Mouse (Mus musculus): Measurements from ENCODE around the gene Eif4g1. TPM values are rescaled to one million over a fixed set of nuclear protein-coding genes. Genes with fewer than 3 reads are reported as not detected.

Gene Eif4g1
- total RNA-seq, 2 experiments from 2014 or later: 283 to 297 TPM

DNA sequence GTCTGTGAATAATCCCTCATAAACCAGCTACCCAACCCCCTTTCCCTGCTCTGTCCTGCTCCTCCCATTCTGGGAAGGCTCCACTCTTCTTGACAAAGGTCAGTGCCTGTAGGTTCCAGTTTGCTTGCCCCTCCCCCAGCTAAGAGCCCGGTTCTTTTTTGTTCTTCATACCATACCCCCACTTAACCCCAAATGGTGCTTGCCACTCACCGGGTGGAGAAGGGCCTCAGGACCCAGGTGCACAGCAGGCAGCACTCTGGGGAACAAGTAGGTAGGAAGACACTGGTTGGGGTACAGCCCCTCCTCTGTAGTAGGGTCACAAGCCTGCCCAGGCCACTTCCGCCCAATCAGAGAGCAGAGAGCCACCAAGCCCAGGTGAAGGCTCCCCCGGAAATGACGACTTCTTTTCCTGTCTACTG is 62.2 kb downstream of the Eif4g1 start:
- no peak for TF ChIP-seq CTCF (conservative IDR thresholded peaks at IDR 0.05)
- H3K4me3 ChIP-seq: no peak overlapping the region
- H3K27ac ChIP-seq: no peak overlapping the region
- DNase-seq (ENCODE audit: low spot score in 2 of 2): no peak

DNA sequence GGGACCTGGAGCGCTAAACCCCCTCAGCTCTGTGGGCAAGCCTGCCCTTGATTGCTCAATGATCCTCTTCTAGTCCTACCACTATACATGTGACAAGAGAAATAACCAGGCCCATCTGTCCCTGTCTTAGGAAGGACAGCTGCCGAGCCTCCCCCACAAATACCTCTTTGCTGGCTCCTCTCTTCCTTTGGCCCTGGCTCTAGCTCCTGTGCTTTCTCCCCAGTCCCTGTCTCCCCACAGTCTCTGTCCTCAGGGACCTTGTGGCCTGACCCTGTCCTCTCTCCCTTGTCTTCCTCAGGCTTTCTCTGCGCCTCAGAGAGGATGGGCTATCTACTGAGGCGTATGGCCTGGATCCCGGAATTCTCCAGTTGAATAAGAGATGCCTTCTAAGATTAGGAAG is 63.6 kb downstream of the Eif4g1 start:
- DNase-seq (ENCODE audit: low spot score in 2 of 2): no peak
- TF ChIP-seq CTCF (conservative IDR thresholded peaks at IDR 0.05): no peak
- H3K4me3 ChIP-seq: no peak overlapping the region
- H3K27ac ChIP-seq: peak overlapping the region; percentile 76

DNA sequence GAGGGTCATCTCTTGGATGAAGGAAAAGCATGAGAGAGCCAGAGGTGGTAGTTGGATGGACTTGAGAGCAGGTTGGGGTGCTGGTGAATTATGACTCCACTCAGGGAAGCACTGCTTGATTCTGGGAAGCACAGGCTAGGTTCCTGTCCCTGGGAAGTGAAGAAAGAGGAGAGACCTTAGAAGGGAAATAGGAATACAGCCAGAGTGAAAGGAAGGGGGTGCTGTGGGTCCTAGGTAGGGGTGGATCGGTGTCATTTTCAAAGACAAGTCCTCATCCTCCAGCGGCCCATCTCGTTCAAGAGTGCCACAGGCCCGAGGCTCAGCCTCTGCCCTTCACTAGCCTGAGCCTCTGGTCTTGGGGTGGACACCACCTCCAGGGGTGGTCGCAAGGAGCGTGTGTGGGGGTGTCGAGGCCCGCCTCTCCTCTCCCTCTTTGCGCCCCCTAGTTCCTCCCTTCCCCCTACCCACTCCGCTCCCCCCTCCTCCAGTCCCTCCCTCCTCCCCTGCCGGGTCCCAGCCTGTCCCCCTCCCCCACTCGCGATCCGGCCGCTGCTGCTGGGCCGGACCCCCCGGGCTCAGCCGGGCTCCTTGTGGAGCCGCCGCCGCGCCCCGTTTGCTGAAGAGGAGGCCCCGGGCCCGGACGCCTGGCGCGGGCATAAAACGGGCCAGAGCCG is 64.3 kb downstream of the Eif4g1 start:
- DNase-seq (ENCODE audit: low spot score in 2 of 2): no peak

DNA sequence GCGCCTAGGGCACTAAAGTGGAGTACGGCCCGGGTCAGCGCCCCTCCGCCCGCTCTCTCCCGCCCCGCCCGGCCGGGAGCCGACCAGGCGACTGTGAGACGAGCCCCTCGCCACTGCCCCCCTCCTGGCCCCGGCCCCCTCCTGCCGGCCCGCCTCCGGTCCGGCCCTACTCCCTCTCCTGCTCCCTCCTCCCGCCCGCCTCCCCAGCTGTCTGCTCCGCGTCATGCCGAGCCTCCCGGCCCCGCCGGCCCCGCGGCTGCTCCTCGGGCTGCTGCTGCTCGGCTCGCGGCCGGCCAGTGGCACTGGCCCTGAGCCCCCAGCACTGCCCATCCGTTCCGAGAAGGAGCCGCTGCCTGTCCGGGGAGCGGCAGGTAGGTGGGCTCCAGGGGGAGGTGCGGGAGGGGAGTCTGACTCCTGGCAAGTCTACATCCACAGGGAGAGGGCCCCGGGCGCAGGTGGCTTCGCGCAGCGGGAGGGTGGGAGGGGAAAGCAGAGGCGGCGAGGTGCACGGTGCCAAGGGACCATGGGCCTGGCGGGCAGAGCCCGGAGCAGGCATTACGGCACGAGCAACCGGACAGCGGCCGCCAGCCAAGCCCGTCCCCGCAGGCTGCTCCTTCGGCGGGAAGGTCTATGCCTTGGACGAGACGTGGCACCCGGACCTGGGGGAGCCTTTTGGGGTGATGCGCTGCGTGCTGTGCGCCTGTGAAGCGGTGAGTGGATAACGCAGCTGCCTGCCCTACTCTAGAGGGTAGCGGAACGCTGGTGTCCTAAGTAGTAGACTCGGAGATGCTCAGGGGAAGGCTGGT is 65.0 kb downstream of the Eif4g1 start, which contains the start of gene Chrd:
Chrd (plus strand) TSS at position 203 of the 806 bp plus-strand sequence.
- peak within 1 kb of the TSS; percentile 78 for H3K4me3 ChIP-seq
- no peak for TF ChIP-seq CTCF (conservative IDR thresholded peaks at IDR 0.05)
- peak within 1 kb of the TSS; percentile 99 for H3K27ac ChIP-seq
- peak in 1 of 2 experiments; percentile 60 for DNase-seq (ENCODE audit: low spot score in 2 of 2)

More for the DNA sequence above, 64.3 kb downstream of the Eif4g1 start:
- TF ChIP-seq CTCF (conservative IDR thresholded peaks at IDR 0.05): no peak; the same call in 1 of the 2 replicates
- H3K4me3 ChIP-seq: peak overlapping the region; percentile 78
- peak overlapping the region; percentile 99 for H3K27ac ChIP-seq

DNA sequence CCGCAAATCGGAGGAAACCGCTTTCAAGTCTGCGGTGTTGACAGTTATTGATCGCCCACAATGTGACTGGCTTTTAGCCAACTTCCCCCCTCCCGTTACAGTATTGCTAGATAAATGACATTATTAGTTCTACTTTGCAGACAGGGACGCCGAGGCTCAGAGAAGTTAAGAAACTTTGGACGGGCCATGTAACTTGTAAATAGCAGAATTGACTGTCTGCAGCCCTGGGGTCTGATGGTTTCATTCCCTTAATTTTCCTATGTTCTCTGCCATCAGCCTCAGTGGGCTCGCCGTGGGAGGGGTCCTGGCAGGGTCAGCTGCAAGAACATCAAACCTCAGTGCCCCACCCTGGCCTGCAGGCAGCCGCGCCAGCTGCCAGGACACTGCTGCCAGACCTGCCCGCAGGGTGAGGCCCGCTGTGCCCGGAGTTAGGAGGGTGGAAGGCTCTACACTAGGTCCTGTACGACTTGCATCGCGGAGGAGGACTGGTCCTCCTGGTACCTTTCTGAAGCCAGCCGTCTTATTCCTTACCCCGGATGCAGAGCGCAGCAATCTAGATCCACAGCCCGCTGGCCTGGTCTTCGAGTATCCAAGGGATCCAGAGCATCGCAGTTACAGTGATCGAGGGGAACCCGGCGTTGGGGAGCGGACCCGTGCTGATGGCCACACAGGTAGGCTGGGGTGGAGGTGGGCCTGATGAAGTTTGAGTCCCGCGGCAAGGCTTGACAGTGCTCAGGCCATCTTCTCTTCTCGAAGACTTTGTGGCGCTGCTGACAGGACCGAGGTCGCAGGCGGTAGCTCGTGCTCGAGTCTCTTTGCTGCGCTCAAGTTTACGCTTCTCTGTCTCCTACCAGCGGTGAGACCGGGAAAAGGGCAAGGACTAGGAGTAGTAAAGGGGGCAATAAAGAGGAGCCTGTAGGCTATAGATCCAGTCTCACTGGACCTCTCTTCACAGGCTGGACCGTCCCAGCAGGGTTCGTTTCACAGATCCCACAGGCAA is 65.9 kb downstream of the Eif4g1 start, which contains the start of gene Thpo:
Thpo (minus strand) TSS at position 781 of the 1,000 bp plus-strand sequence.
- Histone ChIP-seq H3K27ac (peak within 1 kb of the TSS; percentile 99), H3K4me3 (peak within 1 kb of the TSS; percentile 78)
- no peak for DNase-seq (ENCODE audit: low spot score in 2 of 2)
- TF ChIP-seq CTCF (conservative IDR thresholded peaks at IDR 0.05): peak; percentile 37

DNA sequence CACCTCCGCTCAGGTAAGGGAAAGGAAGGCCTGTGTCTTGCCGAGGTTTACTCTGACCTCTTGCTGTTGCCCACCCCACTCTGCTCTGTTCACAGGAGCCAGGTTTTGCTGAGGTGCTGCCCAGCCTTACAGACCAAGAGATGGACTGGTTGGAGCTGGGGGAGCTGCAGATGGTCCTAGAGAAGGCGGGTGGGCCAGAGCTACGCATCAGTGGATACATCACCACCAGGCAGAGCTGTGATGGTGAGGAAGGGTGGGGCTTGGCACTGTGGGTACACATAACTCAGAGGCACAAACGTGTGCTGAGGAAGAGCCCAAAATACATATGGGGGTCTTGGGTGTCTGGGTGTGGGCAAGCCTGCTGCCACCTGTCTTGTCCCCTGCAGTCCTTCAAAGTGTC is 67.5 kb downstream of the Eif4g1 start:
- TF ChIP-seq CTCF (conservative IDR thresholded peaks at IDR 0.05): no peak
- no peak for DNase-seq (ENCODE audit: low spot score in 2 of 2)
- no peak overlapping the region; the same call in 1 of the 2 replicates for H3K4me3 ChIP-seq
- H3K27ac ChIP-seq: peak overlapping the region; percentile 99; the same call in 1 of the 2 replicates

DNA sequence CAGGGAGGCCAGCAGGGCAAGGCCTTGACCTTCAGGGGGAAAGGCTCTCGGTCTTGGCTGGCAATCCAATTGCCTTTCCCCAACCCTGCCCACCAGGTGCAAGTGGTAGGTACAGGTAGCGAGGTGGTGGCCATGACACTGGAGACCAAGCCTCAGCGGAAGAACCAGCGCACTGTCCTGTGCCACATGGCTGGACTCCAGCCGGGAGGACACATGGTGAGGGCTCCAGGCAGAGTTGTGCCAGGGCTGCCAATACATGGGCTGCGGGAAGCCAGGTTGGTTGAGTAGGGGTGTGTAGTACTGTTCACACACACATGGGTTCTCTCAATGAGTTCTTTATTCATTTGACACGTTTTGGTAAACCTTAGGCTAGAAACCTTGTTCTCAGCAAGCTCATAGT is 68.1 kb downstream of the Eif4g1 start:
- TF ChIP-seq CTCF (conservative IDR thresholded peaks at IDR 0.05): no peak
- H3K4me3 ChIP-seq: no peak overlapping the region
- DNase-seq (ENCODE audit: low spot score in 2 of 2): no peak
- H3K27ac ChIP-seq: no peak overlapping the region

DNA sequence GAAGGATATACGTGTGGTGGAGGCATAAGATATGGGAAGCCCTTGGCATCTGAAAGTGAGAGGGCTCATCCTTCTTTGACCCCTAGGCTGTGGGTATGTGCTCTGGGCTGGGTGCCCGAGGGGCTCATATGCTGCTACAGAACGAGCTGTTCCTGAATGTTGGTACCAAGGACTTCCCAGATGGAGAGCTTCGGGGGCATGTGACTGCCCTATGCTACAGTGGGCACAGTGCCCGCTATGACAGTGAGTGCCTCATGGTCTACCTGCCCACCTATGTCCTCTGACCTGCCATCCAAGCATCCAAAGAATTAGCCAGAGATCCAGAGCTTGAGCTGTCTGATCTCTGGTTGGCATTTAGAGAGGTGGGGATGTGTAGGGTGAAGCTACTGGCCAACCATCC is 68.7 kb downstream of the Eif4g1 start:
- Histone ChIP-seq H3K27ac (no peak overlapping the region), H3K4me3 (no peak overlapping the region)
- DNase-seq (ENCODE audit: low spot score in 2 of 2): no peak
- TF ChIP-seq CTCF (conservative IDR thresholded peaks at IDR 0.05): no peak

DNA sequence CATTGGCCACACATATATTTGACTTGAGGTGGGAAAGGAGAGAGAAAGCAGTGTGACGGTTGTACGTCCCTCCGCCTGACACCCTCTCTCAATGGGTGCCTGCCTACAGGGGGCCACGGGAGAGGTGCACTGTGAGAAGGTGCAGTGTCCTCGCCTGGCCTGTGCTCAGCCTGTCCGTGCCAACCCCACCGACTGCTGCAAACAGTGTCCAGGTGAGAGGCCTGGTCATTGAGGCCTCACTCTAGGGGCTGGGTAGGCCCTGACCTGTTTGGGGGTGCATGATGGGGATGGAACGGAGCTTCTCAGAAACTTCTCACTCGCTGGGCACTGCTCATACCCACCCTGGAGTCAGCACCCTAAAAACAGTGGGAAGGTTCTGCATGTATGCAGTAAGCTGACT is 71.7 kb downstream of the Eif4g1 start:
- DNase-seq (ENCODE audit: low spot score in 2 of 2): no peak
- H3K4me3 ChIP-seq: no peak overlapping the region
- TF ChIP-seq CTCF (conservative IDR thresholded peaks at IDR 0.05): no peak
- no peak overlapping the region for H3K27ac ChIP-seq

Other genes starting within 250 kb of the Eif4g1 start
- gene Abcc5, start 241.9 kb upstream of the Eif4g1 start, total RNA-seq (2021): 100 to 1,000 TPM; 220 to 244 TPM
- gene Eif2b5, start 169.5 kb upstream of the Eif4g1 start, total RNA-seq (2021): 10 to 100 TPM; 48.9 to 50.4 TPM
- gene Dvl3, start 151.3 kb upstream of the Eif4g1 start, total RNA-seq (2021): 10 to 100 TPM; 56.5 to 56.9 TPM
- 100 to 1,000 TPM; 712 to 736 TPM for gene Ap2m1, start 132.8 kb upstream of the Eif4g1 start, total RNA-seq (2021)
- gene Abcf3, start 119.7 kb upstream of the Eif4g1 start, total RNA-seq (2021): 10 to 100 TPM; 85.1 to 93.0 TPM
- gene Vwa5b2, start 78.8 kb upstream of the Eif4g1 start, total RNA-seq (2021): 10 to 100 TPM; 25.2 to 27.2 TPM
- 1 to 10 TPM; 2.4 to 3.2 TPM for gene Eef1akmt4, start 56.7 kb upstream of the Eif4g1 start, total RNA-seq (2021)
- gene Gm49333, start 56.7 kb upstream of the Eif4g1 start, total RNA-seq (2021): not detected
- 10 to 100 TPM in 1 of 2 experiments, 1 to 10 TPM in 1; 9.7 to 15.4 TPM for gene Alg3, start 56.6 kb upstream of the Eif4g1 start, total RNA-seq (2021)
- 10 to 100 TPM; 69.1 to 84.4 TPM for gene Camk2n2, start 47.0 kb upstream of the Eif4g1 start, total RNA-seq (2021)
- 10 to 100 TPM; 34.4 to 36.1 TPM for gene Ece2, start 38.5 kb upstream of the Eif4g1 start, total RNA-seq (2021)
- gene Psmd2, start 16.7 kb upstream of the Eif4g1 start, total RNA-seq (2021): 100 to 1,000 TPM; 208 to 213 TPM
- gene Fam131a, start 24.9 kb downstream of the Eif4g1 start, total RNA-seq (2021): 100 to 1,000 TPM; 450 to 457 TPM
- 10 to 100 TPM; 26.1 TPM for gene Polr2h, start 49.4 kb downstream of the Eif4g1 start, total RNA-seq (2021)
- 10 to 100 TPM; 74.2 to 79.5 TPM for gene Clcn2, start 49.4 kb downstream of the Eif4g1 start, total RNA-seq (2021)
- gene Chrd, start 64.8 kb downstream of the Eif4g1 start, total RNA-seq (2021): 10 to 100 TPM; 87.0 to 90.7 TPM
- gene Thpo, start 66.2 kb downstream of the Eif4g1 start, total RNA-seq (2021): 10 to 100 TPM; 12.5 to 16.2 TPM

Data from layer of hippocampus, adult 2 months (tissue).